Mouse (Mus musculus) testis, adult 2 months (tissue): ENCODE data around the gene Oasl2.

Source experiments
- CTCF ChIP-seq: fragments of 200-500 bp; IDR thresholded peaks from 2 replicates; pipeline ENCODE4 v1.5.1; 2012; ENCODE audit warnings: low read depth, mild to moderate bottlenecking, inconsistent platforms, low read length, moderate library complexity; ENCODE audit not compliant: control insufficient read depth, insufficient read depth, insufficient replicate concordance
- POLR2A ChIP-seq: fragments of 200-500 bp; IDR thresholded peaks from 2 replicates; pipeline ENCODE4 v1.6.1; 2012; ENCODE audit warnings: low read depth, mild to moderate bottlenecking, inconsistent platforms, low read length, moderate library complexity; ENCODE audit not compliant: control insufficient read depth

DNA sequence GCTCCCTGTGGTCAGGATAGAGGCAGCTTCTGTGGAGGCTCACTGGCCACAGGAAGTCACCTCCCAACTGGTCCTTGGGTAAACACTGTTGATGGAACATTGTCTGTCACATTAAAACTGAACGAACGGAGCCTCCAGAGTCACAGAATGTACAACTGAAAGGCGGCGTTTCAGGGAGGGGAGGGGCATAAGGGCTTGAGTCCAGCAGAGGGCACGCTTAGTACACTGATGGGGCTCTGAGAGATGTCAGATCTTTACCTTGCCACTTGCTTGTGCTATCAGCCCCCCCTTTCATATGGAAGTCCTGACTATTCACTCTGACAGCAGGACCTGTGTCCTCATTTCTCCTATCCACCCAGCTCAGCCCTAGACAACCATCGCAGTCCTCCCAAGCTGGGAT, 20.9 kb upstream of the Oasl2 start:
- TF ChIP-seq POLR2A (no peak), CTCF (no peak; the same call in 1 of the 2 replicates)
